Comparison of ENCODE assay signal across 16 mouse cellular contexts in genomic region chr9:7042635-7043273, GRCm38 (mm10).
"Had no signal": no experiment of that assay in that cellular context is flagged by ENCODE, and none has a peak within 500 bp of the region (broad histone marks: within the 10 kb centered on the region; RNA-seq: fewer than 3 reads in every experiment).

No protein-coding gene starts in this region.

- H3K9me3 ChIP-seq: limb, embryonic 10.5 days; liver, embryonic 15.5 days; lung, embryonic 15.5 days; midbrain, embryonic 12.5 days; neural tube, embryonic 13.5 days had no signal

- H3K4me2 ChIP-seq: liver, embryonic 11.5 days; liver, embryonic 15.5 days; lung, embryonic 15.5 days; midbrain, embryonic 12.5 days; neural tube, embryonic 13.5 days had no signal

- H3K9ac ChIP-seq: liver, embryonic 15.5 days; lung, embryonic 15.5 days; midbrain, embryonic 12.5 days; neural tube, embryonic 13.5 days had no signal

- H3K36me3 ChIP-seq: liver, embryonic 15.5 days had no signal

- H3K4me3 ChIP-seq: left cerebral cortex, adult 2 months; limb, embryonic 10.5 days; liver, embryonic 15.5 days; lung, embryonic 15.5 days; megakaryocyte, embryonic 14.5 days; midbrain, embryonic 12.5 days; neural tube, embryonic 13.5 days had no signal

- H3K27ac ChIP-seq: left cerebral cortex, adult 2 months; limb, embryonic 10.5 days; liver, embryonic 15.5 days; lung, embryonic 15.5 days; macrophage; midbrain, embryonic 12.5 days; neural tube, embryonic 13.5 days had no signal

- ATAC-seq: midbrain, embryonic 16.5 days had no signal

- H3K4me1 ChIP-seq: limb, embryonic 10.5 days; liver, embryonic 15.5 days; lung, embryonic 15.5 days; megakaryocyte, embryonic 14.5 days; midbrain, embryonic 12.5 days; neural tube, embryonic 13.5 days had no signal

- H3K27me3 ChIP-seq: liver, embryonic 15.5 days; lung, embryonic 15.5 days; megakaryocyte, embryonic 14.5 days; midbrain, embryonic 12.5 days; neural tube, embryonic 13.5 days had no signal

- DNase-seq: kidney, postnatal 25 days; retina, postnatal 1 day; right cerebral cortex, postnatal 4 days; spleen, adult 18-20 months; thymus, adult 18-20 months; thymus, postnatal 14 days had no signal
